Mouse (Mus musculus) right cerebral cortex, adult 18-20 months (tissue): ENCODE data around the gene Ctdnep1.
"Not testable (repeated sequence)": the region's sequence is repeated elsewhere in the genome, so short reads cannot be mapped to it uniquely, and the experiment has no call there.

Source experiments
- DNase-seq: peaks from one replicate; pipeline ENCODE4 v3.0.0; 2022; ENCODE audit warnings: mixed read lengths

Ctdnep1 gene

DNA sequence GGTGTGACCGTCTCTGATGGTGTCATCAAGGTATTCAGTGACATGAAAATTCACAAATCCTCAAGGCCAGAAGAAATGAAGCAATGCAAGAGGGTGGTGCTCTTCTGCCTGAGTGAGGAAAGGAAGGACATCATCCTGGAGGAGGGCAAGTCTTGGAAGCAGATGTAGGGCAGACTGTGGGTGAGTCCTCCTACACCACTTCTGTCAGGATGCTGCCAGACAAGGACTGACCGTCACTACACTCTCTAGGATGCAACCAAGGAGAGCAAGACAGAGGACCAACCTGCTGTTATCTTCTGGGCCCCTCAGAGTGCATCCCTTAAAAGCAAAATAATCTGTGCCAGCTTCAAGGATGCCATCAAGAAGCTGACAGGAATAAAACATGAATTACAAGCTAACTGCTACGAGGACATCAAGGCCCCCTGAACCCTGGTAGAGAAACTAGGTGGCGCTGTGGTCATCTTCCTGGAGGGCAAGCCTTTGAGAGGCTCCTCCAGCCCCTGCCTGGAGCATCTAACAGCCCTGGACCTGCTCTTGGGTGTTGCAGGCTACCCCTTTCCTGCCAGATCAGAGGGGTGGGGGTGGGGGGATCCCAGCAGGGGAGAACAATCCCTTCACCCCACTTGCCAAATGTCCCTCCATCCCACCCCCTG is 30.0 kb upstream of the Ctdnep1 start:
- no peak for DNase-seq

DNA sequence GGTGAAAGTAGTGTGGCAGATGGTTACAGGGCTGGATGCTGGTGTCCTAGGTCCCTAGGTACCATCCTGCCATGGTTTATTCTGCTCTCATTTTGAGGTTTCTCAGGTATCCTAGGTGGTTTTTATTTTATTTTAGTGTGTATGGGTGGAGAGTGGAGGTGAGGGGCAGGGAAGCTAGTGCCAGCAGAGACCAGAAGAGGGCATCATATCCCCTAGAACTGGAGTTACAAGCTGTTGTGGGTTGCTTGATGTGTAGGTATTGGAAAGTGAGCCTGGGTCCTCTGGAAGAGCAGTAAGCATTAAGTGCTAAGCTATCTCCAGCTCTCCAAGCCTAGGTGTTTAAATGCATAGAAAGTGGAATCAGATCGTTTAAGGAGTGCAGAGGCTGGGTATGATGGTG is 28.7 kb upstream of the Ctdnep1 start:
- no peak for DNase-seq

DNA sequence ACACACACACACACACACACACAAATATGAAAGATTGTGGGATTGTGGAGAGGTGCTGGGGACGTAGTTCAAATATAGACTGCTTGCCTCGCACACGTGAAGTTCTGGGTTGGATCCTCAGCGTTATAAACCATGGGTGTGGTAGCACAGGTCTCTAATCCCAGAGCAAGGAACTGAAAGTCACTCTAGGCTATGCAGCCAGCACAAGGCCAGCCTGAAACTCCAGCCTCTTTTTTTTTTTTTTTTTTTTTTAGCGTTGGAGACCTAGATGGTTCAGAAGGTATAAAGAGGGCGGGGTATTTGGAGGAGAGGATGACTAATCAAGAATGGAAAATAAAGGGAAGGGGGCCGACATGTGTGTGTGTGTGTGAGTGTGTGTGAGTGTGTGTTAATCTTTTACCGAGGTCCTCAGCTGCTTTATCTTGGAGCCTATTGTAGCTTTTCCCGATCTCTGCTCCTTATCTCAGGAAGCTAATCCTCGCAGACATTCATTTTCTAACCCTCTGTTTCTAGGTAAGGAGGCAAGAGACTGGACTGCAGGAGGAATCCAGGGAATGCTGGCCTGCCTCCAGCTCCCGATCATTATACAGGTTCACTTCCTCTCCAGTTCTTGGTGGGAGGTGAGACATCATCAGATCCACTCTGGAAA is 27.6 kb upstream of the Ctdnep1 start:
- DNase-seq: no peak

DNA sequence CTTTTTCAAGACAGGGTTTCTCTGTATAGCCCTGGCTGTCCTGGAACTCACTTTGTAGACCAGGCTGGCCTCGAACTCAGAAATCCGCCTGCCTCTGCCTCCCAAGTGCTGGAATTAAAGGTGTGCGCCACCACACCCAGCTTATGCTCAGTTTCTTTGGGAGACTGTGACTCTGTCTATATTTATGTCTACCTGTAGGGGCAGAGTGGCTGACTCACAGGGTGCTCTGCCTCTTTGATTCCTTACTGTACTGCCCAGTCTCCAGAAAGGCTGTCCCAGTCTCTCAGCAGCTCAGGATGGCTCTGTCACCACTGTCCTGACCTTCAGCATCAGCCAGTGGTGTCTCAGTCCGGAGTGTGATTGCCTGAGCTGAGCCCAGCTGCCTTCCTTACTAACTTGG is 25.3 kb upstream of the Ctdnep1 start:
- not testable (repeated sequence) for DNase-seq

DNA sequence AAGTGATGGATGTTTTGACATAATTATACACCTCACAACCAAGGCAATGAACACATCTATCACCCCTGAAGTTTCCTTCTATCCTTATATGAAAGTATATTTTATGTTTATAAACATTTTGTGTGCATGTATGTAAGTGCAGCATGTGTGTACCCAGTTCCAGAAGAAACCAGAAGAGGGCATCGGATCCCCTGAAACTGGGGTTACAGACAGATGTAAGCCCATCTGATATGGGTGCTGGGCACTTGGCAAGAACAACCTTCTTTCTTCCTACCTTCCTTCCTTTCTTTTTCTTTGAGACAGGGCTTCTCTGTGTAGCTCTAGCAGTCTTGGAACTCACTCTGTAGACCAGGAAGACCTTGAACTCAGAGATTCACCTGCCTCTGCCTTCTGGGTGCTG is 24.7 kb upstream of the Ctdnep1 start:
- DNase-seq: no peak

DNA sequence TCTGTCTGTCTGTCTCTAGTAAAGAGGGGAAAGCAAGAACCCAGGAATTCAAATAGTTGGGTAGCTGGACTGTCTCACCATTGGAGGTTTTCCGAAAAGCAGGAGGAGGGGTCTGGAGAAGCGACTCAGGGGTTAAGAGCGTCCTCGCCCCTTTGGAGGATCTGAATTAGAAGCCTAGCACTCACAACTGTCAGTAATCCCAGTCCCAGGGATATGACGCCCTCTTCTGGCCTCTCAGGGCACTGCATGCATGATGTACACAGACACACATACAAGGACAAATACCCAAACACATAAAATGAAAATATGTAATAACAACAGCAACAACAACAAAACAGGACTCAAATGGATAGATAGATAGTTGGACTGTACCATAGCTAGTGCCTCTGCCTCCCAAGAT is 20.3 kb upstream of the Ctdnep1 start:
- no peak for DNase-seq

DNA sequence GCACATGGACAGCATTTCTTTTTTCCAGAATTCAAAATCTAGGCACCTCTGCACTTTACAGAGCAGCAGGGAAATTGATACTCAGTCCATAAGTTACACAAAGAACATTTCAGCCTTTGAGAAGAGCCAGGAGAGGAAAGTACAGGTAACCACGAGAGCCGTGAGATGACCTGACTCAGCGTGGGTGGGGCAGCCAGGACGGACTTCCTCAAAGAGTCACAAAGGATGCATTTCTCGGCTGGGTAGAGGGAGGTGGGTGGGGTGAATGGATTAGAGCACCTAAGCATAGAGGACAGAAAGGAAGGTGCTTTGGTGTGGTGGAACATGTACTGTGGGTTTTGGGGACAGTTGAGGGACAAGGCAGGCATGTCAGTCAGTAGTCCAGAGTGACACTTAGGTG is 19.1 kb upstream of the Ctdnep1 start:
- DNase-seq: no peak

DNA sequence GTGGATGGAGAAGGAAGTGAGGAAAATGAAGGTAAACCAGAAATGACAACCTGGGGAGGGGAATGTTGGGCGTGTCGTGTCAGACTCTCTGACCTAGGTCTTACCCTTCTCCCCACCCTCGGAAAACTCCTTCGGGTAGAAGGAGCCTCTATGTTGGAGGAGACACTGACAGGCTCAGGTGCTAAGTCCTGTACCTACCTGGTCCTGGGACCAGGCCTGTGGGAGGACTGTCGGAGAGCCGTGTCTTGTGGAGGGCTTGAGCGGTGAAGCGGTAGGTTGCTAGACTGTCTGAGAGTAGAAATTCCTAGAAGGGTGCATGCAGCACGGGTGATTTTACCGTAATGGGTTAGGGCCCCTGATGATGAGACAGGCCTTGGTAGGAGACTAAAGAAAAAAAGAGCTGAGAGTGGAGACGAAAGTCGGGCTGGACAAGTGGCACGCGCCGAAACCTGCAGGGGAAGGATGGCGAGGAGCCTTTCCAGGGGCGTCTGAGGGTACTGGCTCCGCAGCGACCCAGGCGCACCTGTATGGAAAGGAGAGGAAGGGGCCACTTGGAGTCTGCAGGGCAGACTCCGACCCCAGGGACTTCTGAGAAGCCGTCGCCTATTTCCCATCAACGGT is 16.2 kb upstream of the Ctdnep1 start, which contains the start of gene Cldn7:
TSS of gene Cldn7 (plus strand) at position 130 of the 621 bp plus-strand sequence.
- DNase-seq: no peak

DNA sequence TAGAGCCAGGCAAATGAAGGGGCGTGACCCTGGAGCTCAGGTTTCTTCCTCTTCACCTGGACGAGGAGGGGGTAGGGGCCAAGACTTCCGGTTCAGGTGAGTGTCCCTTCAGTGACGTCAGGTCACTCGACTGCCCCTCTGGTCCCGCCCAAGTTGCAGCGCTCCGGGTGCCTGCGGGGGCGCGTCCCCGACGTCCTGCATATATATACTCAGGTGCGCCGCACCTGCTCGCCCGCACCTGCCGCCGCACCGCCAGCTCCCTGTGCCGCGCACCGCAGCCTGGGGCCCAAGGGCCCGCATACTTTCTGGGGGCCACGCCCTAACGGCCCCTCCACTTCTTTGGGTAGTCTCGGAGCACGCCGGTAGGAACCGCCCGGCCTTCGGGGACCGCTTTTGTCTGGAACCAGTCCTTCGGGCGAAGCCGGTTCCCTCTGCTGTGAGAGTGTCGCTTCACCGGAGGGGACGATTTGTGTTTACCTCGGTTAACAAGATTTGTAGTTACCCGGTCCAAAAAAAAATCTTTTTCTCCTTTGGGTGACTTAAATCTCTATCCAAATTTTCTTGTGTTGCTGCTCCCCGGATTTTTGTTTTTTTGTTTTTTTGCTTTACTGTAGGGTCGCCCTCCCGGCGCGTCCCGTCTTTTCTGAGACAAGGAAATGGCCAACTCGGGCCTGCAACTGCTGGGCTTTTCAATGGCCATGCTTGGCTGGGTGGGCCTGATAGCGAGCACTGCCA is 15.5 kb upstream of the Ctdnep1 start:
- DNase-seq: no peak

DNA sequence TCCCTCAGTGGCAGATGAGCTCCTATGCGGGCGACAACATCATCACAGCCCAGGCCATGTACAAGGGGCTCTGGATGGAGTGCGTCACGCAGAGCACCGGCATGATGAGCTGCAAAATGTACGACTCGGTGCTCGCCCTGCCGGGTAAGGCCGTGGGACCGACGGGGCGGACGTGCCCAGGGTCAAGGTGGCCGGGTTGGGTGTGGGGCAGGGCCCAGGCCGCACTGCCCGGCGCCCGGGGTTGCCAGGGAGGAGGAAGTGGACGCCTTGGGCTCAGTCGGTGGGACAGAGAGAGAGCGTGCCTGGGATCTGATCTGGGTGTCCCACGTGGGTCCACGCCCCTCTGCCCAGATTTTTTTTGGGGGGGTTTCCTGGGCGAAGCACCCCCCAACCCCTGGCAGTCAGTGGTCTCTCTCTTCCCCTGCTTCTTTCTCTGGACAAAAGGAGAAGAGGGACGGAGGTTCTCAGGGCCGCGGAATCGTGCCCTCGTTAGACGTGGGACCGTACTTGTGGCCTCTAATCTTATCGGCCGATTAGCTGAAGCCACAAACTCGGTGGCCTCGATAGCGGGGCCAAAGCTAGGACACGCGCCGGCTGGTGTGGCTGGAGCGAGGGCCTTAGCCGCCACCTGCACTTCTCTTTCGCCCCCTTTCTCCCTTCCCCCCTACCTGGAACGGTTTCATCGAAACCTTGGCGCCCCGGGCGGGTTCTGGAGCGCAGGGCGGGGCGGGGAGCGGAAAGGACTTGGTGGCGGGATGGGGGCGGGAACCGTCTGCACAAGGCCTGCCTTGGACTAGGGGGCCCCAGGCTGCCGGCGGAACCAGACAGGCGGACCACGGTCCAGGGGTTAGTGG is 14.7 kb upstream of the Ctdnep1 start:
- DNase-seq: no peak

DNA sequence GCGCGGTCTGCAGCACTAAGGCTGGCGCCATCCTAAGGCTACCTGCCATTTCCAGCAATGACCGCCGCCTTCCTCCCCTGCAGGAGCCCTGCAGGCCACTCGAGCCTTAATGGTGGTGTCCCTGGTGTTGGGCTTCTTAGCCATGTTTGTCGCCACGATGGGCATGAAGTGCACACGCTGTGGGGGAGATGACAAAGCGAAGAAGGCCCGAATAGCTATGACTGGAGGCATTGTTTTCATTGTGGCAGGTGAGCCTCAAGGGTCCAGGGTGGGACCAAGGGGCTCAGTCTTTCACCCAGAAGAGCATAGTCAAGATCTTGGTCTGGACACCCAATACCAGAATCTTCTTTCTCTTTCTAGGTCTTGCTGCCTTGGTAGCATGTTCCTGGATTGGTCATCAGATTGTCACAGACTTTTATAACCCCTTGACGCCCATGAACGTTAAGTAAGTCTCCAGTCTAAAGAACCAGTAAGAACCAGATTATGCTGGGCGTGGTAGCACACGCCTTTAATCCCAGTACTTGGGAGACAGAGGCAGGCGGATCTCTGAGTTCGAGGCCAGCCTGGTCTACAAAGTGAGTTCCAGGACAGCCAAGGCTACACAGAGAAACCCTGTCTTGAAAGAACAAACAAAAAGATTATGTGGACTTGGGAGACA is 14.0 kb upstream of the Ctdnep1 start:
- DNase-seq: no peak

DNA sequence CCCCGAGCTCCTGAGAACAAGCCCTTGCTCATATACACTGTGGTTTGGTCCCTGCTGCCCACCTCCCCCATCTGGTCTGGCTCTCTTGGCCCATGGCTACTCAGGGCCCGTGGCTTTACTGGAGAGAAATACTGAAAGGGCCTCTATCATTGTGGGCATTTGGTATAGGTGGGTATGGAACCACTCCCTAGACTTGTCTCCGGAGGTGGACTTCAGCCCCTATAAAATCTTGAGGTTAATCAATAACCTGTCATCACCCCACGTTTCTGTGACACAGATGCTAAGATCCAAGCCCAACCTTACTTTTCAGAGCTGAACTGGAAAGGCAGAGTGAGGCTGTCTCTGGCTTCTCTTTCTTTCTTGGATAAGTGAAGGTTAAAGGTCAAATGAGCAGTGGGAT is 12.2 kb upstream of the Ctdnep1 start:
- DNase-seq: no peak

DNA sequence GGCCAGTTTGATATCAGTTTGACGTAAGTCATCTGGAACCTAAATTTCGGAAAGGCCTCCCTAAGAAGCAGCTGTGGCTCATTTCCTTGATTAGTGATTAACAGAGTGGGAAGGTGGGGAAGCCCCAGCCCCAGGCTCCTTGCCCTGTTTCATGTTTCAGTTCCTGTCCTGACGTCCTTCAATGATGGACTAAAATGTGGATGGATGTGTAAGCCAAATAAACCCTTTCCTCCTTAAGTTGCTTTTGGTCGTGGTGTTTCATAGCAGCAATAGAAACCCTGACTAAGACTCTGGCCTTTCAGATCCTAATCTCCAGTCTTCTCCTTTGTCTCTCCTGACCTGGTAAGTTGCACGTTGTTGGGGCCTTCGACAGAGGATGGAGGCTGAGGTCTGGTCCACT is 10.7 kb upstream of the Ctdnep1 start:
- DNase-seq: no peak

DNA sequence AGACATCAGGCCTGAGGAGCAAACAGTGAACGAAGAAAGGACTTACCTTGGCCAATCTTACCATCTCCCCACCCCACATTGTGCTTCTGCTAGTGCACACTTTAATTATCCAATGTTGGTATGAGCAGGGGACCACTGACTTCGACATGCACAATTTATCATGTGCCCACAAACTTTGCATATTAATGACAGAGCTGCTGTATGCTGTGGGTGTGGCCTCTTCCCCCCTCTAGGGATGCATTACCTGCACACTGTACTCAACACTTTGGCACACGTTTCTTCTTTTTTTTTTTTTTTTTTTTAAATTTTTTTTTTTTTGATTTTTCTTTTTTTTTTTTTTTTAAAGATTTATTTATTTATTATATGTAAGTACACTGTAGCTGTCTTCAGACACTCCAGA is 10.2 kb upstream of the Ctdnep1 start:
- DNase-seq: no peak

DNA sequence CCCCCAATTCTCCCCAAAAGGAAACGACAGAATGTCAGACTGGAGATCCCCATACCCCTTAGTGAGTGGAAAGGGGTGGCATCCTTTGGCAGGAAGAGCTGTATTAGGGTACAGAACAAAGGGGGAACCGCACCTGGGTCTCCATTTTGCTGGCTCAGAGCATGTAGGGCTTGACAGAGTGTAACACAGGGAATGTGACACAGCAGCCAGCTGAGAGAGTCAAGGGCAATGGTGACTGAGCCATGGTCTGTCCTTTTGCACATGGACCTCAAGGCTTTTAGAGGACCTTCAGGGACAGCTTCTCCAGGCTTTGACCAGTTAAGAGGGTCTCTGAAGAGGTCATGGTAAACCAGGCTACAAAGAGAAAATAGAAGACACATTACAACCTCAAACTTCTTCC is 6.0 kb upstream of the Ctdnep1 start:
- DNase-seq: no peak

DNA sequence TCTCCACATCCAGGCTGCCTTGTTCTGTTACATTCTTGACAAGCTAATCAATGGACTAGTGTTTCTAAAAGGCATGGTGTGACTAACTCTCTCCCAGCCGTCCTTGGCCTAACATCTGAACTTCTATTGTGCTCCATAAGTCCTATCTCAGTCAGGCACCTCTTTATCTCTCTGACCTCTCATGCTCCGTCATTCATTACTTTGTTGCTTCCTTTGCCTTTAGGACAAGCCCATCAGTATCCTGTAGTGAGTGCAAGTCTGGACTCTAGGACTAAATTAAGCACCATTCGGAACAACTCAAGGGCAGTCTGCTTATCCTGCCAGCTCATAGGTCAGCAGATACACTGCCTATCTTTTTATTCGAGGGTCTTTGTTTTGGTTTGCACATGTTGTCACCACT is 4.7 kb upstream of the Ctdnep1 start:
- no peak for DNase-seq

DNA sequence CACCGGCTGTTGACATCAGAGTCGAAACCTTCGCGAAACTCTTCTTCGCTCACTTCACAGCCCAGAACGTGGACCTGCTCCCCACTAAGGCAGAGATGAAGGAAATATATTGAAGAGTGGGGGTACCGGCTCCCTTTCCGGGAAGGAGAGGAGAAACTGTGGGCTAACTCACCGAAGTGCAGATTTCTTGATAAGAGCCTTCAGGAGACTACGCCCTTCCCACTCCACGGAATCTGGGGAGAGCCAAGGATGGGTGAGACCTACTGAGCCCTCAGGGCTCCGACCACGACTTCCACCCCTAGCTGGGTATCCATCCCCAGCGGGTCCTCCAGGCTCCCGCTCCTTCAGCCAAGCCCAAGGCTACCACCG is 1.1 kb upstream of the Ctdnep1 start:
- DNase-seq: no peak

DNA sequence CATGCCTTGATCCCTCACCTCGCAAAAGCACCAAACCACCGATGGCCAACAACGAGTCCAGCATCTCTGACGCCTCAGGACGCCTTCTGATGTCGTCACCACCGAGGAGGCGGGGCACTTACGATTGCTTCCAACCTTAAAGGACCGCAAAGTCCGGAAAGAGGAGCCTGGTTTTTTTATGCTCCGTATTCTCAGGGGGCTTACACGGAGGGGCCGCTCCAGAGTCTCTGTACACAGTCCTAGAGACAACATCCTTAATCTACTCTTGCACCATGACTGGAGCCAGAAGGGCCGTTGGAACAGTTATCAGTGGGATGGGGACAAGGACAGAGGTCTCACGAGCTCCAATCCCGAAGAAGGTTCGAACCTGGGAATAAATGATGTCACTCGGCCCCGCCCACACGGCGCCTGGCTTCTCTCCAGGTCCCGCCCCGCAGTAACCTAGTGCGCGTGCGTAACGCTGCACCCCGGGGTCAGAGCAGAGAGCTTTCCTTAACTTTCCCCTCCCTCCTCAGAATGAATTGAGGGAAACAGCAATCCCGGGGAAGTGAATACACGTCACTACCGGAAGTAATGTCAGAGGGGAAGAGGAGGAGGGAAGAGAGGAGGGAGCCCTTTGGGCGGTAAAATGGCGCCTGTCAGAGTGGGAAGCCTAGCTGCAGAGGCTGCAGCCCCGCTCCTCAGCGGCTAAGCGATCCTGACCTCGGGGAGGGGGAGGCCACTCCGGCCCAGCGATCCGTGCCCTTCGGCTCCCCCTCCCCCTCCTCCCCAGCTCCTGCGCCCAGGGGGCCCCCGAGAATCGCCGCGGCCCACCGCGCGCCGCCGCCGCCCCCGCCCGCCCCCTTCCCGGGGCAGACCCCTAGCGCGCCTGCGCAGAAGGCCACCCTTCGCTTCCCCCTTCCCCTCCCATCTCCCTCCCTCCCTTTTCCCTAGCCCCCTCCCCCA is 488 bp upstream of the Ctdnep1 start:
- peak; percentile 98 for DNase-seq

DNA sequence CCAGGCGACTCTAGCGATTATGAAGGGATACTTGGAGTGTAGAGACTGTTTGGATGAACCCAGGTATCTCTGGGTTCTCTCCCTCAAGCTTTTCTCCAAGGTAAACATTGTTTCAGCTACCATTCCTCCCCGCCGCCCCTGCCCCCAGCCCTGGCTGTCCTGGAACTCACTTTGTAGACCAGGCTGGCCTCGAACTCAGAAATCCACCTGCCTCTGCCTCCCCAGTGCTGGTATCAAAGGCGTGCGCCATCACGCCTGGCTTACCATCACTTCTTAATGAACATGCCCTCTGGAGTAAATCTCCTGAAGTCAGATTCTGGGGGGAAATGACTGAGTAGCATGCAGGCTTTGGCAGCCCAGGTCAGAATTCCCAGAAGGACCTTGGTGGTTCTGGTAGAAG is 1.3 kb downstream of the Ctdnep1 start, which contains the start of gene Elp5:
TSS of gene Elp5 (minus strand) at position 293 of the 400 bp plus-strand sequence.
- no peak for DNase-seq

DNA sequence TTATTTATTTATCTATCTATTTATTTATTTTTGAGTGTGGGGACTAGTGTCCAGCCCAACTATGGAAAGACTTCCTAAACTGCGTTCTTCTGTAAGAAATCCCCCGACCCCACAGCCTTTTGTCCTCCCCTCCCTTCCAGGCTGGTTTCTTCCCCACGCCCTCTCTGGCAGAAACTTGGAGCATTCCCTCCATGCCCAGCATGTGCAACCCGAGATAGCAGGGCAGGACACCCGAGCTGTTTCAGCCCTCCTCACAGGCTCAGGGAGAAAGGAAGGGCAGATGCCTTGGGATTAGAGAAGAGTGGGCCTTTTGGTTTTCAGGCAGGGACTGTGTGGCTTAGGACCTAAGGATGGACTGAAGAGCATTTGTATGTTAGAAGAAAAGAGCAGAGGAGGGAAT is 1.9 kb downstream of the Ctdnep1 start:
- no peak for DNase-seq

DNA sequence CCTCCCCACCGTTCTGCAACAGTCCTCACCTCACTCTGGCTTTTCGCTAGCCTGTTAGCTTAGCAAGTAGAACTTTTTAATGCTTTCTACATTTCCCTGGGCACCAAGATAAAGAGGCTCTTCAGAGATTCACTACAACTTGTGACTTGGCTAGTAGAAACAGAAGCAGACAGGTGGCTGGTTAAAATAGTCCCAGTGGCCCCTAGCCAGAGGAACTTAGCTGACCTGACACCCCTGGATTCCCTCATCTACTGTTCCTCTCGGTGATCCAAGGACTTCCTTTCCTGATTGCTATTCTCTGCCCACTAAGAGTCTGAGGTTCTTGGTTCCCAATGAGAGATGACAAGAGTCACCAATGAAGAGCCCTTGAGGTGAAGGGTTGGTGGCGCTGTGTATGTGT is 2.4 kb downstream of the Ctdnep1 start:
- no peak for DNase-seq
